Mouse (Mus musculus) liver, postnatal 0 days (tissue): Measurements from ENCODE around the gene Sox18.

ENCODE experiments used
- CTCF ChIP-seq: sonication (generic); IDR thresholded peaks from 2 replicates; pipeline ENCODE4 v1.5.1; 2016; ENCODE audit warnings: antibody characterized with exemption, low read depth
- EP300 ChIP-seq: IDR thresholded peaks from 2 replicates; pipeline ENCODE4 v1.6.1; 2016; ENCODE audit warnings: antibody characterized with exemption, low read depth, mild to moderate bottlenecking

GRCm38 (mm10) chr2:181692304-181692703 lies 20.9 kb upstream of the Sox18 start:
- TF ChIP-seq CTCF (no peak), EP300 (no peak)
